Mouse (Mus musculus) natural killer cell, adult 2 months (primary cell): ENCODE measurements around the gene Arhgap29.

Experiments
- DNase-seq, 2 experiments: peaks; one replicate each; pipeline ENCODE4 v3.0.0; 2022; ENCODE audit warnings: low spot score in 2 of 2

The Arhgap29 gene

GRCm38 (mm10) chr3:122064556-122065410 is 112.4 kb downstream of the Arhgap29 start:
- DNase-seq: no peak
